Mouse (Mus musculus) intestine, embryonic 15.5 days (tissue): ENCODE measurements at regions not wholly inside any gene's neighbourhood (a gene's known extent, or its start where the extent isn't known, plus 50 kb on each side); places are given as distances from the start of the nearest gene placed in this dataset.
A peak's percentile ranks its signal among the peaks of the same experiment; 100 is the strongest.
"Not testable (repeated sequence)": the region's sequence is repeated elsewhere in the genome, so short reads cannot be mapped to it uniquely, and the experiment has no call there.

Experiments used
- ATAC-seq: fragments of 200-750 bp; cut with Nextera tagmentation; 2 replicates; pipeline ENCODE4 v1.8.0; 2017; ENCODE audit warnings: moderate TSS enrichment, moderate library complexity
- H3K27ac ChIP-seq: fragments of 300-500 bp; sonication (generic); 2 replicates; pipeline ENCODE4 v1.5.1; 2015; ENCODE audit warnings: mild to moderate bottlenecking, inconsistent platforms
- H3K27me3 ChIP-seq: fragments of 300-500 bp; sonication (generic); replicated peaks from 2 replicates; pipeline ENCODE4 v1.6.1; 2015; ENCODE audit warnings: inconsistent platforms
- H3K36me3 ChIP-seq: fragments of 300-500 bp; sonication (generic); 2 replicates; pipeline ENCODE4 v1.6.1; 2015; ENCODE audit warnings: inconsistent platforms
- H3K4me1 ChIP-seq: fragments of 300-500 bp; sonication (generic); replicated peaks from 2 replicates; pipeline ENCODE4 v1.6.1; 2015; ENCODE audit warnings: inconsistent platforms
- H3K4me2 ChIP-seq: fragments of 300-500 bp; sonication (generic); replicated peaks from 2 replicates; pipeline ENCODE4 v1.6.1; 2015; ENCODE audit warnings: mild to moderate bottlenecking, inconsistent platforms
- H3K4me3 ChIP-seq: fragments of 300-500 bp; sonication (generic); replicated peaks from 2 replicates; pipeline ENCODE4 v1.5.1; 2015; ENCODE audit warnings: inconsistent platforms
- H3K9ac ChIP-seq: fragments of 300-500 bp; sonication (generic); 2 replicates; pipeline ENCODE4 v1.6.1; 2015; ENCODE audit warnings: inconsistent platforms
- H3K9me3 ChIP-seq: fragments of 300-500 bp; sonication (generic); 2 replicates; pipeline ENCODE4 v1.6.1; 2016; ENCODE audit warnings: inconsistent platforms
- WGBS: fragments of 180-500 bp; shearing (Covaris S2); methylation state at CpG from one replicate; pipeline ENCODE4 v1.1.7; 2015; 5-methylcytosine and 5-hydroxymethylcytosine counted together

- Histone ChIP-seq H3K9me3 (no peaks in the 10 kb centered on the region), H3K27me3 (no peaks in the 10 kb centered on the region), H3K27ac (no peak overlapping the region), H3K9ac (no peak overlapping the region), H3K4me1 (0 out of 2 replicates have a peak, but pooled peaks cover 2% of the 10 kb centered on the region), H3K4me3 (no peak overlapping the region), H3K4me2 (no peak overlapping the region), H3K36me3 (no peaks in the 10 kb centered on the region)
- 66% methylated on average over 3 of the region's 3 CpGs for WGBS
- ATAC-seq, result no peak
Measured at GRCm38 (mm10) chr13:28838216-28838615, 115.3 kb downstream of the Sox4 start.

GRCm38 (mm10) chr13:28837196-28837595, 116.3 kb downstream of the Sox4 start:
- H3K36me3 ChIP-seq, H3K27me3 ChIP-seq, H3K4me3 ChIP-seq, H3K27ac ChIP-seq, H3K4me1 ChIP-seq, H3K4me2 ChIP-seq, ATAC-seq, H3K9me3 ChIP-seq, H3K9ac ChIP-seq: not testable (repeated sequence)
- 94% methylated on average over 3 of the region's 3 CpGs for WGBS

DNA sequence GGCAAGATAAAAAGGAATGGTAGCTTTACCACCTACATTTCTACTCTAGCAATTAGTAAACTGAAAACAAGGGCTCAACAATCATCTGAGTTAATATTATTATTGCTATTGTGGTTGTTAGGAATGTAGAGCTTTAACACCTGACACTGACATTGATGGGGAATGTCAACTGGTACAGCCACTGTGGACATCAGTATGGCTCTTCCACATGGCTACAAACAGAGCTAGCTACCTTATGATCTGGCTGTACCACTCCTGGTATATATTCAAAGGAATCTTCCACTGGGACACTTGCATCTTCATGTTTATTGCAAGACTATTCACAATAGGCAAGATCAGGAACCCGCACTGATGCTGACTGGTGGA, 119.8 kb downstream of the Sox4 start:
- no peak overlapping the region for H3K4me2 ChIP-seq
- no peak overlapping the region for H3K4me3 ChIP-seq
- H3K4me1 ChIP-seq, result no peaks in the 10 kb centered on the region
- WGBS, result 91% methylated on average over 1 of the region's 1 CpGs
- H3K27me3 ChIP-seq, result no peaks in the 10 kb centered on the region
- H3K9ac ChIP-seq, result no peak overlapping the region
- H3K9me3 ChIP-seq, result no peaks in the 10 kb centered on the region
- H3K27ac ChIP-seq, result no peak overlapping the region
- ATAC-seq, result no peak
- H3K36me3 ChIP-seq, result no peaks in the 10 kb centered on the region

DNA sequence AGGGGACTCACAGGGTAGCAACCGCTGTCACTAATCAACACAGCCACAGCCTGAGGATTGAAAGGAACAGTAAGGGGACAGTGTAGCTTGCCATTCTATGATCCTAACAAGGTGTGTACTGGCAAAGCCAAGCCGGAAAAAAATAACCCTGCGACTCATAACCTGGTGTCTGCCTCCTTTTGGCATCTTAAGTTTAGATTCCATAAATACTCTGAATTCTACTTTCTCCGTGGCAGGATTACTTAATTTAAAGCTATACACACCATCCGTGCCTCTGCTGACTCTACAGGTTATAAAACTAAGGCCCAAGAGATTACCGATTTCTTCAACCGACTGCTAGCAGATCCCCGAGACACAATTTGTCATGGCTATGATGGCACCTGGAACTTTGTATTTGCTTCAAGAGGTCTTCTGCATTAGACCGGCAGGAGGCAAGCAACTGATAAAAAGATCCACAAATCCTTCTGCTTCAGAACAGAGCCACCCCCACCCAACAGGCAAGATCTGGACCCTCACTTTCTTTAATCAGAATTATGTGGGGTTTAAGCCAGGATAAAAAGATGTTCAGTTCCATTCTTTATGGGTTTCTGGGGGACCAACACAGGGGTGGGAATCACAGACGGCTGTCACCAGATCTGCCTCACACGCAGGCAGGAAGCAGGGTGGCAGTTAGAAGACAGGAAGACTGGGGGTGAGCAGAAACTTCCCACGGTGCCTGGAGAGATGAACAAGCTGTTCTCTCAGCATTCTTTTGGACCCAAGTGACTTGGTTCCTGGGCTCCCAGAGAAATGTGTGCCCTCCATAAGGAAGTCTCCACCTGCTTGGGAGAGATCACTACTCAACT, 120.4 kb downstream of the Sox4 start:
- no peak overlapping the region for H3K27ac ChIP-seq
- no peak for ATAC-seq

DNA sequence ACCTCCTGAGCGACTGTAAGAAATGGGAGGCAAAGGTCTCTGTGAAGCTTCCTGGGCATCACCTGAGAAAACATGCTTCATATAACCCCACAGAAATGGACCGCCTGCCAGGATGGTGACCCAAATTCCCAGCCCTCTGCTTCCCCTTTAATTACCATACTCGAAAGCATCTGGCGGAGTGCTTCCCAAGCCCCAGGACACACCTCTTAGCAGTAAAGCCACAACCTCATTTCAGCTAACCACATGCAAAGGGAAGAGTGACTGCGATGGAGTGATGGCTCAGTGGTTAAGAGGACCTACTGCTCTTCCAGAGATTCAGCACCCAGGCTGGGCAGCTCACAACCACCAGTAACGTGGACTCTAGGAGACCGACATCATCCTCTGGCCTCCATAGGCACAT, 127.2 kb downstream of the Sox4 start:
- no peak overlapping the region for H3K27ac ChIP-seq
- no peak for ATAC-seq
- 90% methylated on average over 7 of the region's 7 CpGs for WGBS
- no peak overlapping the region for H3K9ac ChIP-seq
- H3K4me3 ChIP-seq, result no peak overlapping the region
- no peaks in the 10 kb centered on the region for H3K9me3 ChIP-seq
- no peak overlapping the region for H3K4me2 ChIP-seq
- no peaks in the 10 kb centered on the region for H3K36me3 ChIP-seq
- no peaks in the 10 kb centered on the region for H3K4me1 ChIP-seq
- H3K27me3 ChIP-seq, result no peaks in the 10 kb centered on the region

More for the DNA sequence above, 120.4 kb downstream of the Sox4 start:
- H3K9ac ChIP-seq, result no peak overlapping the region
- no peaks in the 10 kb centered on the region for H3K27me3 ChIP-seq
- no peak overlapping the region for H3K4me3 ChIP-seq
- H3K4me1 ChIP-seq, result no peaks in the 10 kb centered on the region
- H3K4me2 ChIP-seq, result no peak overlapping the region
- no peaks in the 10 kb centered on the region for H3K9me3 ChIP-seq
- whole genome bisulfite sequencing, result 45% methylated on average over 12 of the region's 12 CpGs
- no peaks in the 10 kb centered on the region for H3K36me3 ChIP-seq

- Histone ChIP-seq H3K4me3 (no peak overlapping the region), H3K27me3 (no peaks in the 10 kb centered on the region), H3K36me3 (no peaks in the 10 kb centered on the region), H3K9ac (no peak overlapping the region), H3K9me3 (no peaks in the 10 kb centered on the region), H3K4me1 (no peaks in the 10 kb centered on the region), H3K4me2 (no peak overlapping the region), H3K27ac (no peak overlapping the region)
- WGBS, result 57% methylated on average over 11 of the region's 11 CpGs
- ATAC-seq, result no peak
Measured at GRCm38 (mm10) chr13:28823985-28824384, 129.5 kb downstream of the Sox4 start.

GRCm38 (mm10) chr13:28823311-28823880, 130.1 kb downstream of the Sox4 start:
- Histone ChIP-seq H3K4me2 (no peak overlapping the region), H3K27ac (no peak overlapping the region), H3K9ac (no peak overlapping the region), H3K9me3 (no peaks in the 10 kb centered on the region), H3K27me3 (no peaks in the 10 kb centered on the region), H3K4me3 (no peak overlapping the region), H3K36me3 (no peaks in the 10 kb centered on the region), H3K4me1 (no peaks in the 10 kb centered on the region)
- ATAC-seq, result no peak
- WGBS, result 76% methylated on average over 9 of the region's 9 CpGs

DNA sequence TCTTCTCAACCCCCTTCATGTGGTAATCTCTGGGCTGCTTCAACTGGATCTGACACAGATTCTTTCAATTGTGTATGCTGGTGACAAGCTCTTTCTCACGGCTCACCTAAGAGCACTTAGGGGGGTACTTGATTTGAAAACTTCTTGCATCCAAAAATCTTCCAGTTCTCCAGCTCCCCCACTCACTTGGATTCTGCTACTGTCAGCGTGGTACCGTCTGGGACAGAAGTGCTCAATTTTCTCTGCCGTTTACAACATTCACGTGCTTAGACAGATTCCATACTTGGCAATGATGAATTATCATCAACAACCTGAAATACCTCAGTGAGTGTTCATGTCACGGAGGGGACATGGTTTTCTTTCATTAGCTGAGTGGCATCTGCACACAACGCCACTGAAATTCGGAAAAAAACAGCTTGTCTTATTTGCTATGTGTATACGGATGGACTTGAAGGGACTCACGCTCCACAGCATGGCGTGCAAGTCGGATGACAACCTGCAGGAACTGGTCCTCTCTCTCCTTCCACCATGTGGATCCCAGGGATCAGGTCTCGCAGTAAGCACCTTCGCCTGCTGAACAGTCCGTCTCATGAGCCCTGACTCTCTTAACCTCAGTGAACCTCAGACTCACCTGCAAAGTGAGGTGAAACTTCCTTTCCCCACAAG, 132.5 kb downstream of the Sox4 start:
- no peaks in the 10 kb centered on the region for H3K4me1 ChIP-seq
- H3K27me3 ChIP-seq, result no peaks in the 10 kb centered on the region
- no peak overlapping the region for H3K9ac ChIP-seq
- no peak overlapping the region for H3K4me2 ChIP-seq
- 65% methylated on average over 15 of the region's 15 CpGs for WGBS
- H3K4me3 ChIP-seq, result no peak overlapping the region
- no peaks in the 10 kb centered on the region for H3K9me3 ChIP-seq
- H3K36me3 ChIP-seq, result no peaks in the 10 kb centered on the region
- no peak overlapping the region for H3K27ac ChIP-seq
- no peak for ATAC-seq

DNA sequence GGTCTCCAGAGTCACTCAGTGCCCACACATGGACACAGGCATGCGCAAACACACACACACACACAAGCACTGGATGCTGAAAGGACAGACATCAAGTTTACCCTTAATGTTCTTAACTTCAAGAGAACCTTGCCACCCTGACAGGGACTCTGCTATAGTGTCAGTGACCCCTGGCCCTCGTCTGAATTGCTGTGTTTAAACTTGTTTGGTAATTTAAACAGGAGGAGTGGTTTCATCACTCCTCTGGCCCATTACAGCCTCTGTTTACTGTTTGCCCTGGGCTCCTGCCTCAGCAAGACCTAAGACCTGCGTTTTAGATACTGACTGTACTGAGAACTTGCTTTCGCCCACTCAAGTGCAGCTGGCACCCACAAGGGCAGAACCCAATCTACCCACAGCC, 139.4 kb downstream of the Sox4 start:
- Histone ChIP-seq H3K9ac (no peak overlapping the region), H3K36me3 (no peaks in the 10 kb centered on the region), H3K4me2 (no peak overlapping the region), H3K27ac (no peak overlapping the region), H3K27me3 (no peaks in the 10 kb centered on the region), H3K9me3 (no peaks in the 10 kb centered on the region), H3K4me1 (peaks cover 13% of the 10 kb centered on the region), H3K4me3 (no peak overlapping the region)
- ATAC-seq, result 0 out of 2 replicates have a peak, but pooled peaks have one; percentile 20
- 46% methylated on average over 4 of the region's 4 CpGs for WGBS

DNA sequence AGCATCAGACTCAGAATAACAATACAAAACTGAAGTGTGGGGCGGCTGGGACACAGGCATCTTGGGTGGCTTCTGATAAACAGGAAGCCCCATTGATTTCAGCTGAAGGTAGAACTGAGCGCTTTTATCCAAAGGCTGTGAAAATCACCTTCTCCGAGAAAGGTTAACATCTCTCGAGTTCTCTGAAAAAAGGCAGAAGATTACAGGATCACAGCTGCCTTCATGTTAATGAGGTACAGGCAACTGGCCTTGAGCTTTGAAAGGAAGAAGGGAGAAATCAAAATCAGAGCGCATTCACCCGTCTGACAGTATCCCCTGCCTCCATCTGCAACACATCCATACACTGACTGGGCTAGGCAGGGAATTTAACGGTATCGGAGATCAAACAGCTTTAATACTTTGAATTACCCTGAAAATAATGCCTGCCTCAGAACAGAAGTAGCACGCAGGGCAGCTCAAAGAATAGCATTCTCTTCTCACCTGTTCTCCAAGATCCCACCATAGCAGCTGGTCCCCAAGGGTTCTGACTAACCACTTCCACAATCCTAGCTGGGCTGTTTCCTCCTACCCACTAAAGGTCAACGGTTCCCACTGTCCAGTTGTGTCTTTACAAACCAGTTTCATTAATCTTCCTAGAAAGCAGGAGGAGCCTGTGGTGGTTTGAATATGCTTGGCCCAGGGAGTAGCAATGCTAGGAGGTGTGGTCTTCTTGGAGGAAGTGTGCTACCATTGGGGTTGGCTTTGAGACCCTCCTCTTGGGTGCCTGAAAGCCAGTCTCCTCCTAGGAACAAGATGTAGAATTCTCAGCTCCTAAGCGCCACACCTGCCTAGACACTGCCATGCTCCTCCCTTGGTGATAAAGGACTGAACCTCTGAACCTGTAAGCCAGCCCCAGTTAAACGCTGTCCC, 141.6 kb downstream of the Sox4 start:
- H3K9ac ChIP-seq, result no peak overlapping the region
- no peak overlapping the region for H3K4me3 ChIP-seq
- no peaks in the 10 kb centered on the region for H3K27me3 ChIP-seq
- no peaks in the 10 kb centered on the region for H3K36me3 ChIP-seq
- no peak for ATAC-seq
- no peaks in the 10 kb centered on the region for H3K9me3 ChIP-seq
- no peak overlapping the region for H3K27ac ChIP-seq
- 43% methylated on average over 12 of the region's 12 CpGs for WGBS
- peaks cover 13% of the 10 kb centered on the region for H3K4me1 ChIP-seq
- H3K4me2 ChIP-seq, result no peak overlapping the region

DNA sequence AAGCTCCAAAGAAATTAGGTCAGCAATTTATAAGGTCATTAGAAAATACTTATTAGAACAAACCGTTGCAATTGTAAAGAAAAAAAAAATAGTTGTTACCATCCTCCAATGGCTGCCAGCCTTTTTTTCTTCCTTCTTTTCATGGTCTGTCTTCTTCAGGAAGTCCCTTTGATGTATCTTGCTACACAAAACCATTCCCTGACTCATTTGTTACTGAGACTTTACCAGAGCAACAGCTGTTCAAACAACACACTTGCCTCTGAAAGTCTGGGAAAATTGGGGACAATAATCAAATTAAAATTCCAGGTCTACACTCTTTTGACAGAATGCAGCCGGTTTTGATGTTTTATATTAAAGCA, 142.5 kb downstream of the Sox4 start:
- no peaks in the 10 kb centered on the region for H3K36me3 ChIP-seq
- H3K4me3 ChIP-seq, result no peak overlapping the region
- no peak for ATAC-seq
- 22% methylated on average over 2 of the region's 2 CpGs for WGBS
- H3K27ac ChIP-seq, result no peak overlapping the region
- H3K4me2 ChIP-seq, result no peak overlapping the region
- no peaks in the 10 kb centered on the region for H3K9me3 ChIP-seq
- H3K4me1 ChIP-seq, result peaks cover 13% of the 10 kb centered on the region
- no peak overlapping the region for H3K9ac ChIP-seq
- no peaks in the 10 kb centered on the region for H3K27me3 ChIP-seq
